8 mouse cellular contexts compared by ENCODE assay signal in genomic region chr11:119052661-119053256, GRCm38 (mm10). TPM values are rescaled to one million over a fixed set of nuclear protein-coding genes. Genes with fewer than 3 reads are reported as not detected.
DNase-seq lines count a peak whose midpoint lies in the region; ATAC-seq and TF ChIP-seq lines count a peak whose summit lies in the region.

No protein-coding gene starts in this region.

- no peaks in the 10 kb centered on the region for H3K36me3 ChIP-seq in ES-Bruce4 (ENCODE audit: control insufficient read depth, insufficient read depth, low read length, poor library complexity, severe bottlenecking)
- no peaks in the 10 kb centered on the region for H3K36me3 ChIP-seq in intestine, embryonic 14.5 days (ENCODE audit: control insufficient read depth, insufficient read depth, low read length)

- no peak for ATAC-seq in cerebellum, adult (ENCODE audit: insufficient number of reproducible peaks, low FRiP score, low TSS enrichment)
- ATAC-seq in intestine, embryonic 14.5 days (replicated peaks; ENCODE audit: low FRiP score, low TSS enrichment, low read depth): peak; percentile 36

- no peaks in the 10 kb centered on the region for H3K9me3 ChIP-seq in ES-Bruce4 (replicated peaks; ENCODE audit: control insufficient read depth, insufficient read depth, low read length, poor library complexity, severe bottlenecking)
- no peaks in the 10 kb centered on the region for H3K9me3 ChIP-seq in intestine, embryonic 14.5 days (ENCODE audit: control insufficient read depth, low read length)

- no peak for TF ChIP-seq EP300 in ES-Bruce4 (IDR thresholded peaks at IDR 0.05; ENCODE audit: insufficient read depth, low read depth, low read length)

- H3K27ac ChIP-seq in ES-Bruce4 (ENCODE audit: insufficient read depth, low read length): no peak overlapping the region
- no peak overlapping the region; the same call in 1 of the 2 replicates for H3K27ac ChIP-seq in embryonic fibroblast, embryonic 13.5 days (ENCODE audit: insufficient read depth, low read length)
- H3K27ac ChIP-seq in intestine, embryonic 14.5 days (ENCODE audit: low read depth): peak overlapping the region; percentile 65

- no peak for TF ChIP-seq POLR2A in ES-Bruce4 (IDR thresholded peaks at IDR 0.05; ENCODE audit: insufficient read depth, low read length)
- TF ChIP-seq POLR2A in embryonic fibroblast, embryonic 13.5 days (IDR thresholded peaks at IDR 0.05; ENCODE audit: low read depth, low read length): no peak; the same call in 1 of the 2 replicates

- peaks cover 52% of the 10 kb centered on the region for H3K27me3 ChIP-seq in ES-Bruce4 (ENCODE audit: control insufficient read depth, insufficient read depth, low read length, poor library complexity, severe bottlenecking)
- H3K27me3 ChIP-seq in intestine, embryonic 14.5 days (replicated peaks; ENCODE audit: control insufficient read depth, insufficient read depth, low read length): peaks cover 88% of the 10 kb centered on the region

- peak; percentile 56 for DNase-seq in cerebellum, adult 9-11 months
- DNase-seq in intestine, embryonic 14.5 days (ENCODE audit: low spot score): peak; percentile 85
- peak; percentile 56 for DNase-seq in lung, postnatal 36 days
- peak; percentile 41 for DNase-seq in thymus, postnatal 4 days
- DNase-seq in spleen, postnatal 14 days (ENCODE audit: low spot score in 2 of 2): no peak

- WGBS in intestine, embryonic 14.5 days: 3% methylated on average over 13 of the region's 13 CpGs

- H3K9ac ChIP-seq in ES-Bruce4 (ENCODE audit: low read depth, poor library complexity, severe bottlenecking): 0 out of 2 replicates have a peak overlapping the region, but pooled peaks have one; percentile 11
- H3K9ac ChIP-seq in intestine, embryonic 14.5 days (ENCODE audit: low read length): peak overlapping the region; percentile 39

- peak overlapping the region; percentile 40 for H3K4me3 ChIP-seq in ES-Bruce4 (ENCODE audit: low read depth, low read length)
- H3K4me3 ChIP-seq in embryonic fibroblast, embryonic 13.5 days (ENCODE audit: insufficient read depth, low read length): peak overlapping the region; percentile 24; the same call in 1 of the 2 replicates
- peak overlapping the region; percentile 28 for H3K4me3 ChIP-seq in intestine, embryonic 14.5 days (ENCODE audit: low read depth, low read length)

- TF ChIP-seq CTCF in ES-Bruce4 (IDR thresholded peaks at IDR 0.05; ENCODE audit: low read depth, low read length): no peak
- TF ChIP-seq CTCF in embryonic fibroblast, embryonic 13.5 days (IDR thresholded peaks at IDR 0.05; ENCODE audit: borderline replicate concordance, insufficient read depth, low read length): no peak

- peaks cover 5% of the 10 kb centered on the region for H3K4me1 ChIP-seq in ES-Bruce4 (ENCODE audit: control insufficient read depth, insufficient read depth, low read length)
- peaks cover 6% of the 10 kb centered on the region for H3K4me1 ChIP-seq in embryonic fibroblast, embryonic 13.5 days (ENCODE audit: control insufficient read depth, insufficient read depth, low read length)
- peaks cover 28% of the 10 kb centered on the region for H3K4me1 ChIP-seq in intestine, embryonic 14.5 days (replicated peaks; ENCODE audit: control insufficient read depth, insufficient read depth, low read length)

- H3K4me2 ChIP-seq in intestine, embryonic 14.5 days (ENCODE audit: low read length): peak overlapping the region; percentile 66

RNA-seq across cellular contexts. Expression of gene Cbx8, which starts 12.0 kb away (rescaled TPM):
- polyA plus RNA-seq in ES-Bruce4 (2011; ENCODE audit: insufficient read depth, insufficient read length, low read depth, missing spikeins): 0.75 and 1.7 TPM in 2 replicates
- polyA plus RNA-seq in embryonic fibroblast, embryonic 13.5 days (2011; ENCODE audit: insufficient read length, low read depth, missing spikeins): 3.9 and 4.2 TPM in 2 replicates
- 7.7 and 11.4 TPM in 2 replicates for polyA plus RNA-seq in intestine, embryonic 14.5 days (2014; fragmentation: Nextera tagmentation; extraction: Ambion mirVana)

RNA-seq across cellular contexts. Expression of gene Cbx2, which starts 30.0 kb away (rescaled TPM):
- polyA plus RNA-seq in ES-Bruce4 (2011; ENCODE audit: insufficient read depth, insufficient read length, low read depth, missing spikeins): 11.6 and 12.9 TPM in 2 replicates
- 4.7 and 6.9 TPM in 2 replicates for polyA plus RNA-seq in embryonic fibroblast, embryonic 13.5 days (2011; ENCODE audit: insufficient read length, low read depth, missing spikeins)
- polyA plus RNA-seq in intestine, embryonic 14.5 days (2014; fragmentation: Nextera tagmentation; extraction: Ambion mirVana): 31.5 and 32.0 TPM in 2 replicates

RNA-seq across cellular contexts. Expression of gene Cbx4, which starts 33.3 kb away (rescaled TPM):
- 0.32 and 0.46 TPM in 2 replicates for polyA plus RNA-seq in ES-Bruce4 (2011; ENCODE audit: insufficient read depth, insufficient read length, low read depth, missing spikeins)
- polyA plus RNA-seq in embryonic fibroblast, embryonic 13.5 days (2011; ENCODE audit: insufficient read length, low read depth, missing spikeins): 11.2 and 11.8 TPM in 2 replicates
- 9.9 and 10.5 TPM in 2 replicates for polyA plus RNA-seq in intestine, embryonic 14.5 days (2014; fragmentation: Nextera tagmentation; extraction: Ambion mirVana)

Comparison
In these comparisons a context has a peak if more than half of its experiments do, and no peak if none do; other contexts are left out.
1. DNase-seq: peak in cerebellum, adult 9-11 months (single experiment), intestine, embryonic 14.5 days (single experiment), lung, postnatal 36 days (single experiment) and thymus, postnatal 4 days (single experiment); none in spleen, postnatal 14 days (0 of 2).
2. Peak in every context shown above with its lines, with median percentiles within 50 percentile points of each other: H3K4me3 ChIP-seq.